Mouse (Mus musculus) forebrain, embryonic 15.5 days (tissue): ENCODE measurements at regions not wholly inside any gene's neighbourhood (a gene's known extent, or its start where the extent isn't known, plus 50 kb on each side); places are given as distances from the start of the nearest gene placed in this dataset.
"Not testable (repeated sequence)": the region's sequence is repeated elsewhere in the genome, so short reads cannot be mapped to it uniquely, and the experiment has no call there.

Experiments
- ATAC-seq: fragments of 200-750 bp; cut with Nextera tagmentation; replicated peaks from 2 replicates; pipeline ENCODE4 v1.8.0; 2017; ENCODE audit warnings: mild to moderate bottlenecking, moderate TSS enrichment, moderate library complexity
- H3K27ac ChIP-seq: fragments of 300-500 bp; sonication (generic); replicated peaks from 2 replicates; pipeline ENCODE4 v1.5.1; 2015; ENCODE audit warnings: mild to moderate bottlenecking, inconsistent platforms
- H3K27me3 ChIP-seq: fragments of 300-500 bp; sonication (generic); 2 replicates; pipeline ENCODE4 v1.6.1; 2015; ENCODE audit warnings: inconsistent platforms
- H3K36me3 ChIP-seq: fragments of 300-500 bp; sonication (generic); 2 replicates; pipeline ENCODE4 v1.6.1; 2015; ENCODE audit warnings: mild to moderate bottlenecking, inconsistent platforms
- H3K4me1 ChIP-seq: fragments of 300-500 bp; sonication (generic); 2 replicates; pipeline ENCODE4 v1.6.1; 2015; ENCODE audit warnings: inconsistent platforms
- H3K4me2 ChIP-seq: fragments of 300-500 bp; sonication (generic); replicated peaks from 2 replicates; pipeline ENCODE4 v1.6.1; 2015; ENCODE audit warnings: mild to moderate bottlenecking, inconsistent platforms
- H3K4me3 ChIP-seq: fragments of 300-500 bp; sonication (generic); 2 replicates; pipeline ENCODE4 v1.5.1; 2015; ENCODE audit warnings: mild to moderate bottlenecking, inconsistent platforms
- H3K9ac ChIP-seq: fragments of 300-500 bp; sonication (generic); replicated peaks from 2 replicates; pipeline ENCODE4 v1.6.1; 2015; ENCODE audit warnings: mild to moderate bottlenecking, inconsistent platforms
- H3K9me3 ChIP-seq: fragments of 300-500 bp; sonication (generic); 2 replicates; pipeline ENCODE4 v1.6.1; 2016; ENCODE audit warnings: inconsistent platforms
- WGBS: fragments of 180-500 bp; shearing (Covaris S2); methylation state at CpG from one replicate; pipeline ENCODE4 v1.1.7; 2015; ENCODE audit warnings: mixed read lengths; 5-methylcytosine and 5-hydroxymethylcytosine counted together

DNA sequence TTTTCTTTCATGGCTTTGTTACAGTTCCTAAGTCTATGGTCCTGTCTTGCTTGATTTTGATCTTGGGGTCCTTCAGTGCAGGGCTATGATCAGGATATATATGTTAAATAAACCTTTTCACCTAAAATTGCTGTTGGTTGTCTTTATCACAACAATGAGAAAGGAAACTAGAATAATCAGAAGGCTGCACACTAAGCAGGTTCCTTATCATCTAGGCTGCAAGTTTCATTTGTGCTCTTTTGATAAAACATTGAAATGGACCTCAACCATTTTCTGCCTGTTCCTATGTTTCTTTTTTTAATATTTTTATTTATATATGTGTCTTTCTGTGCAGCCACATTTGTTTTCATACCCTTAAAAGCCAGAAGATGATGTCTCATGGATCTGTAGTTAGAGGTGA lies 137.3 kb upstream of the 1700008P02Rik start:
- H3K9ac ChIP-seq: no peak overlapping the region
- no peak overlapping the region for H3K4me3 ChIP-seq
- H3K36me3 ChIP-seq: no peaks in the 10 kb centered on the region
- no peak overlapping the region for H3K4me2 ChIP-seq
- ATAC-seq: no peak
- H3K27ac ChIP-seq: no peak overlapping the region
- H3K27me3 ChIP-seq: no peaks in the 10 kb centered on the region
- H3K9me3 ChIP-seq: no peaks in the 10 kb centered on the region
- no peaks in the 10 kb centered on the region for H3K4me1 ChIP-seq

DNA sequence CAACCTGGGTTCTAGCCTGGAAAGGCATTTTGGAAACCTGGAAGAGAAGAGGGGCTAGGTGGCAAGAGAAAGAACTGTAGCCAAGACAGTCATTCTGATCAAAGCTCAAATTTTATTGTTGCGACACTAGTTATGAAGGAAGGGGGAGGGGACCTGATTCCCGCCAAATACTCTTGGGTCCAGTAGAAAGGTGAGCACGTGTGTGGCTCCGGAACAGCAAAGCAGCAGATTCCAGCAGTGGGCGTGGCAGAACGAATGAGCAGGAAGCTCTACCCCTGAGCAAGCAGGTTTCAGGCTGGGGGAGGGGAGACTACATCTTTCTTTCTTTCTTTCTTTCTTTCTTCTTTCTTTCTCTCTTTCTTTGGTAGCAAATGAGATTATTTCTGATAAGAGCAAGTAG lies 130.5 kb upstream of the 1700008P02Rik start:
- WGBS: 84% methylated on average over 6 of the region's 6 CpGs
- not testable (repeated sequence) for H3K4me3 ChIP-seq, H3K9me3 ChIP-seq

DNA sequence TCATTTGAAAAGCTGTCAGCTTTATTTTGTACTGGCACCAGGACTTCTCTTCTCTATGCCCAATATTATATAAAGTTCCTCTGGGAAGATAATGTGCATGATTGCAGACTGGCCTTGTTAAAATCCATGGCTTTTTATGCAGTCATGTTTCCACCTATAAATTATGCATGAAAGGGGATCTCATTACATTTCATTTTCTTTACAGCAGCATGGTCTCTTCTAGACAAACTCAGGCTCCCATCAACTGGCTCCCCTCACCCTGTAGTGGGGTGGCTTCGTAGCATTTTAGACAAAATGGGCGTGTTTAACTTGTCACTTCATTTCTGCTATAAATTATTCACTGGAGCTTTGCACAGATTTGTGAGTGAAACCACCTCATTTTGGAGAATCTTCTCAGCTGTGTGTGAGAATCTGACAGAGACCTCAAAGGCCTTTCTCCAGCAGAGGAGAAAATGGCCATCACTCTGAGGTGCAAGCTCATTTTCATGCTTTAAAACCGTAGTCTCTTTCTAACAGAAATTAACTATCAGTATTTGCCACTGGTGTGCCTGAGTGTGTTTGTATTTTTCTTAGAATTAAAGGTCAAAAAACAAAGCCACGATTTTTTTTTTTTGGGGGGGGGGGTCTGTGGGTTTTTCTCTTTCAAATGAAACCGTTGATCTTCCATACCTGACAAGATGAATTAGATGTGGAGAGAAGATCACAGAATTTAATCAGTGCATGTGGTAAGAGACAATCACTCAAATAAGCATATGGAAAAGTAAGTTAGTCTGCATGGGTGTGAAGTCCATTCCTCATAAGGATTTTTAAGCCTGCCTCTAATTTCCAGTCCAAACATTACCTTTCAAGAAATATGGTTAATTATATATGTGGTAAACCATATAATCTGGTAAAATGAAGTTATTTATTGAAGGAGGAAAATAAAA lies 111.4 kb upstream of the 1700008P02Rik start:
- no peak overlapping the region for H3K4me3 ChIP-seq
- peak; percentile 73 for ATAC-seq
- H3K27me3 ChIP-seq: no peaks in the 10 kb centered on the region
- H3K4me2 ChIP-seq: no peak overlapping the region
- no peak overlapping the region for H3K27ac ChIP-seq
- H3K4me1 ChIP-seq: no peaks in the 10 kb centered on the region
- 54% methylated on average over 5 of the region's 5 CpGs for WGBS
- no peaks in the 10 kb centered on the region for H3K36me3 ChIP-seq
- no peaks in the 10 kb centered on the region for H3K9me3 ChIP-seq
- H3K9ac ChIP-seq: no peak overlapping the region

More for the DNA sequence above, 130.5 kb upstream of the 1700008P02Rik start:
- not testable (repeated sequence) for H3K27me3 ChIP-seq, H3K4me1 ChIP-seq, ATAC-seq, H3K4me2 ChIP-seq, H3K36me3 ChIP-seq, H3K9ac ChIP-seq, H3K27ac ChIP-seq

DNA sequence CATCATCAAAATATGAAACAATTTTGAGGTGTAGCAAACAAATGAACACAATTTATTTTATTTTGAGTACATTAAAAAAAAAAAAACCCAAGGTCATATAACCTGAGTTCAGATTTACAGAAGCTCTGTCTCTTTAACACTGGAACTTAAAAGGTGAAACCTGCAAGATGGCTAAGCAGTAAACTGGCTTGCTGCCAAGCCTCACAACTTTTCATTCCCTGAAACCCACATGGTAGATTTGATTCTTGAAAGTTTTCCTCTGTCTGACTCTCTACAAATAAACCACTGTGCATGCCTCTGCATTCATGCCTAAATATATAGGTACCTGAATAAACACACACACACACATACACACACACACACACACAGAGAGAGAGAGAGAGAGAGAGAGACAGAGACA lies 109.8 kb upstream of the 1700008P02Rik start:
- no peak overlapping the region for H3K4me2 ChIP-seq
- no peak for ATAC-seq

DNA sequence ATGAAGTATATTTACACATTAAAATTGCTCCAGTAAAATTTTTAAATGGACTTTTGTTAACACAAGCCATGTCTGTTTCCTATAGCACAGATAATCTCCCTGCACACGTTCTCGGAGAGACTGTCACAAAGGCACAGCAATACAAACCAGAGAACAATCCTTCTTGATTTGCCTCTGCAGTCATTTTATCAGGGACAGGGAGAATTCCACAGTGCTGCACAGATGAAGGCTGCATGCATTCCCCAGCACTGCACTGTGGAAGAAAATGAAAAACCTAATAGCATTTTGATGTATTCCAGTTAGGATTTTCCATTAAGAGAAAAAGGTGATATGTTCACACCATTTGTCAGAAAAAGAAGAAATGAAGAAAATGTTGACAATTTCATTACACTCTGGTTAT lies 63.4 kb upstream of the 1700008P02Rik start:
- Histone ChIP-seq H3K9ac (no peak overlapping the region), H3K4me2 (no peak overlapping the region), H3K9me3 (no peaks in the 10 kb centered on the region), H3K27me3 (no peaks in the 10 kb centered on the region), H3K36me3 (no peaks in the 10 kb centered on the region), H3K4me3 (no peak overlapping the region), H3K27ac (no peak overlapping the region), H3K4me1 (no peaks in the 10 kb centered on the region)
- ATAC-seq: no peak
- WGBS: 52% methylated on average over 2 of the region's 2 CpGs

More for the DNA sequence above, 109.8 kb upstream of the 1700008P02Rik start:
- H3K27ac ChIP-seq: no peak overlapping the region
- H3K4me3 ChIP-seq: no peak overlapping the region
- no peaks in the 10 kb centered on the region for H3K9me3 ChIP-seq
- no peak overlapping the region for H3K9ac ChIP-seq
- H3K27me3 ChIP-seq: no peaks in the 10 kb centered on the region
- no peaks in the 10 kb centered on the region for H3K36me3 ChIP-seq
- no peaks in the 10 kb centered on the region for H3K4me1 ChIP-seq

DNA sequence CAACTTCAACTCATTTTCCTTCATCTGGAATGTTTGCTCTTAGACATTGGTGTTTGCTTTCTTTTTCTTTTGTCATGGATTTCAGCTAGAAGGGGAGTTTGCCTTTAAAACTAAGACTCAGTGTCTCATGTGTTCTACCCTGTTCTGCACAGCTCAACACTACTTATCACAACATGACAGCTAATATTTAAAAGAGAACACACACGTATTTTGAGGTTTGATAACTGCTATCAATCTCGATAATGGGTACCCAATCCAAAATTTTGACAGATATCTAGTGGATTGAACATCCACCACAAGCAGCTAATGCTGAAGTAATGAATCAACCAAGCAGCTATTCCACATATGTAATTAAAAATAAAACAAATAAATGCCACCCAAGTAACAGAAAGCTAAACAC lies 61.2 kb upstream of the 1700008P02Rik start:
- no peak overlapping the region for H3K4me3 ChIP-seq
- ATAC-seq: no peak
- H3K4me1 ChIP-seq: no peaks in the 10 kb centered on the region
- no peaks in the 10 kb centered on the region for H3K27me3 ChIP-seq
- no peak overlapping the region for H3K4me2 ChIP-seq
- H3K27ac ChIP-seq: no peak overlapping the region
- no peaks in the 10 kb centered on the region for H3K9me3 ChIP-seq
- 78% methylated on average over 2 of the region's 2 CpGs for WGBS
- H3K36me3 ChIP-seq: no peaks in the 10 kb centered on the region
- no peak overlapping the region for H3K9ac ChIP-seq

DNA sequence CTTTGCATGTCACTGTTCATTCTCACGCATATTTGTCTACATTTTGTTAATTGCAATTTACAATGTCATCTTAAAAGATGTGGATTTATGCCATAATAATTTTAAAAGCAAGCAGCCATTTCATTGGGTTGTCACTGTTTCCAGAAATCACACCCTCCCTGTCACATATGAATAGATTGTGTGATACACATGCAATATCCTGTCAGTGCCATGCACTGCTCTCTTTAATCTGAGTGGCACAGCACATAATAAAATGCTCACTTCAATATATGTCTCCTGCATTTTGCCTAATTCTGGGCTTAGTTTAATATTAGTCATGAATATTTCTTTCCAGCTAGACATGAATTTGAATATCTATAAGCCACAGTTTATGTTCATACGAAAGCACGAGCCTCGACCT lies 56.1 kb upstream of the 1700008P02Rik start:
- Histone ChIP-seq H3K9me3 (no peaks in the 10 kb centered on the region), H3K9ac (no peak overlapping the region), H3K4me3 (no peak overlapping the region), H3K36me3 (no peaks in the 10 kb centered on the region), H3K27me3 (no peaks in the 10 kb centered on the region), H3K27ac (no peak overlapping the region), H3K4me1 (no peaks in the 10 kb centered on the region), H3K4me2 (no peak overlapping the region)
- no peak for ATAC-seq
- 76% methylated on average over 4 of the region's 4 CpGs for WGBS

DNA sequence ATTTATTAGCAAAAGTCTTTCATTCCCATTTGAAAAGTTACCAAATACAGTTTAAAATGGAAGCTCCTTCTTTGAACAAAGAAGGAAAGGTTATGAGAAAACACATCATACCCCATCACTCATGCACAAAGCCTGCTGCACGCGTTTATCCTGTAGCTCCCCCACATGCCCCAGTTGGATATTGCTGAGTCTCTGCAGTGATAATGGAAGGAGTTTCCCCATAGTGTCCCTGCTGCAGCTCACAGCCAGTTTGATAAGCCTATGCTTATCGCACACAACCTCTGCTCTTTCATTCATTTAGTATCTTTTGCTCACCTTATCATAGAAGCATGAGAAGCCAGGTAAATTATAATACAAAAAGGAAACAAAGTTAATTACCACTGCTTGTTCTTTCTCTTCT lies 55.1 kb upstream of the 1700008P02Rik start:
- ATAC-seq: peak; percentile 67
- Histone ChIP-seq H3K36me3 (no peaks in the 10 kb centered on the region), H3K27me3 (no peaks in the 10 kb centered on the region), H3K9ac (no peak overlapping the region), H3K4me2 (no peak overlapping the region), H3K27ac (no peak overlapping the region), H3K9me3 (no peaks in the 10 kb centered on the region), H3K4me3 (no peak overlapping the region), H3K4me1 (no peaks in the 10 kb centered on the region)
- WGBS: 46% methylated on average over 3 of the region's 3 CpGs
